Mouse (Mus musculus): ENCODE data around the gene Gm11213. TPM values are rescaled to one million over a fixed set of nuclear protein-coding genes. Genes with fewer than 3 reads are reported as not detected.
A peak's percentile ranks its signal among the peaks of the same experiment; 100 is the strongest.

Gm11213 gene
- not detected for polyA plus RNA-seq (2021)

DNA sequence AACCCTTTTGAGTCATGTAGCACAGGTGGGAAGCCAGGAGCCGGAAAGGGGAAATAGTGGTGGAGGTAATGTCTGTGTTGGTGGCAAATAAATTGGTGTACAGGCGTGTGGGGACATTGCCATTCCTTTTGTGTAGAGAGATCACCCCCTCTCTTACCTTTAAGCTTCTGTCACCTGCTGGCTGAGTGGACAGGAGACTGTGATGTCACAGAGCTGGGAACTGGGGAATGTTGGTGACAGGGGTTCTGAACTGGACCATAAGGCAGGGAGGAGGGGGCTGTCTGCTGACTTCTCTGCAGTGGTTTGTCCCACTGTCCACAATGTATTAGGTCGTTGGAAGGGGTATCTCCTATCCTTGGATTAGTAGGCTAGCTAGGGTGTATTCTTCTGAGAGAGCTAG, at the start of gene Gm11213:
TSS of gene Gm11213 (minus strand) at position 317 of the 400 bp plus-strand sequence.
- no peaks in the 10 kb centered on the region for H3K27me3 ChIP-seq
- no peak for DNase-seq (ENCODE audit: low read depth, low spot score)
- POLR2A ChIA-PET, result no interaction called here

DNA sequence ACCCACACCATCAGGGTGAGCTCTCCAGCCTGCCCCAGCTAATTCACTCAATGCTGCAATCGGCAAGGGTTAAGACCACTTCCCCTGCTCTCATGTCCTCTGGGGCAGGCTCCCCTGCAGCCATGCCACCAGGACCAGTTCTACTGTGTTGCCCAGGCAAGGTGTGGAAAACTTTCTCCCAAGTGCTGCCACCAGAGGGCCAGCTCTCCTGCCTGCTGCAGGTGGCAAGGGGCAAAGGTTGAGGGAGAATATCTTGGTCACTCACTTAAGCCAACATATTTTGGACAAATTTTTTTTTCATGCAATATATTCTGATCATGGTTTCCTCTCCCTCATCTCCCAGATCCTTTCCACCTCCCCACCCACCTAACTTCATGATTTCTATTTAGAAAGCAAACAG, 49.3 kb upstream of the Gm11213 start:
- ATAC-seq (no peak), DNase-seq (ENCODE audit: low read depth, low spot score) (no peak)
- CTCF ChIA-PET, result no interaction called here
- POLR2A ChIA-PET, result no interaction called here
- in situ Hi-C loops (cut with MboI; ENCODE audit: low pct_unique_long_range_greater_than_20kb), result no loop called here
- no peak for TF ChIP-seq CTCF (IDR thresholded peaks at IDR 0.05)
- H3K27me3 ChIP-seq, result no peaks in the 10 kb centered on the region

More for the DNA sequence above, at the start of gene Gm11213:
- in situ Hi-C loops (cut with MboI; ENCODE audit: low pct_unique_long_range_greater_than_20kb), result loop anchor here (5.0 kb wide), 1 partner anchor 93 kb away; no protein-coding TSS in a partner anchor
- CTCF ChIA-PET, result no interaction called here
- no peak for TF ChIP-seq CTCF (IDR thresholded peaks at IDR 0.05)
- no peak for ATAC-seq

DNA sequence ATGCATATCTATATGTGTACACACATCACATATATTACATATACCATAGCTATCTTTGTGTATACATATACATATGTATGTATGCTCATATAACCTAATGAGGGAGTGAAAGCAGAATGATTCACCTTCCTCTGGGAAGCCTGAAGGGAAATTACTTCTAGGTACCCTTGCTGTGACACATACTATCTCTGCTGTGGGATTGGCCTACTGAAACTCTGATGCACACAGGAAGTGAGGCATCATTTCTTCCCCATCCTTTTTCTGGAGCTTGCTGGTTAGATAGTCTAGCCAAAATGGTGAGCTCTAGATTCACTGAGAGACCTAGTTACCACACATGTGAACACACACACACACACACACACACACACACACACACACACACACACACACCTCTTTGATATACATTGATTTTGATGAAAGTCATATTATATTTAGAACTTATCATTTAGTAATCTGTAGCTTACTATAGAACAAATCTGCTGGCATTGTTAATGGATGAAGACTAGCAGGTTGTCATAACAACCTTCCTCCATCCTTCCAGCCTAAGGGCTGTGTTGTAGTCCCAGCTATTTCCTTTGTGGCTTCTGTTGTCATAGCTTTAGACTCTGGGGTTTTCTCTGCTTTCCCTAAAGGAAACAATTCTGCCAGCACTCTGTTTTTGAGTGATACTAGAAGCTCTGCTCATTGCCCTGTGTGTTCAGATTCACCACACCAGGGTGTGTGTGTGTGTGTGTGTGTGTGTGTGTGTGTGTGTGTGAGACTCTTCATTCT, 39.1 kb upstream of the Gm11213 start:
- in situ Hi-C loops (cut with MboI; ENCODE audit: low pct_unique_long_range_greater_than_20kb), result no loop called here
- no peak for TF ChIP-seq CTCF (IDR thresholded peaks at IDR 0.05)
- ChIA-PET POLR2A (interaction anchor here (0.6 kb wide), 1 partner anchor 86 kb away, joined by 5 read pairs; no protein-coding TSS in a partner anchor), CTCF (interaction anchor here (1.4 to 1.6 kb wide), 2 partner anchors 14 to 22 kb away, joined by 4 to 6 read pairs; no protein-coding TSS in a partner anchor)
- no peak for ATAC-seq
- DNase-seq (ENCODE audit: low read depth, low spot score), result no peak
- no peaks in the 10 kb centered on the region for H3K27me3 ChIP-seq

DNA sequence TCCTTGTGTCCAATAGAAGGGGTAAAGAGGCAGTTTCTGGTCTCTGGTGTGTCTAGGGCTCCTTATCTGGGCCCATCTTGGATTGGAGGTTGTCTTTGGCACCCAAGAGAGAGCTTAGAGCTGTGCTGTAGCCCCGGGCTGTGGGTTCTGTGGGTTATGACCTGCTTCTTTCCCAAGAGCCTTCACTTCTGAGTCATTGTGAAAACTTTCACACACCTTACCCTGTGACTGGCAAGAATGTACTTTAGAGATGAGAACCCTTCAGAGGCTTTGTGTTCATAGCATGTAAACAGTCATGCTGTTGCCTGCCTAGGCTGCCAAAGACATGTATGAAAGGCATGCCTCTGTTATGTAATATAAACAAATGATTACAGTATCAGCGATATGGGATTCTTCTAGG, 34.8 kb upstream of the Gm11213 start:
- in situ Hi-C loops (cut with MboI; ENCODE audit: low pct_unique_long_range_greater_than_20kb), result loop anchor here (5.0 kb wide), 1 partner anchor 32 kb away; no protein-coding TSS in a partner anchor
- ATAC-seq (peak; percentile 57), DNase-seq (ENCODE audit: low read depth, low spot score) (peak; percentile 70)
- ChIA-PET CTCF (no interaction called here), POLR2A (no interaction called here)
- no peak for TF ChIP-seq CTCF (IDR thresholded peaks at IDR 0.05)
- H3K27me3 ChIP-seq, result no peaks in the 10 kb centered on the region

DNA sequence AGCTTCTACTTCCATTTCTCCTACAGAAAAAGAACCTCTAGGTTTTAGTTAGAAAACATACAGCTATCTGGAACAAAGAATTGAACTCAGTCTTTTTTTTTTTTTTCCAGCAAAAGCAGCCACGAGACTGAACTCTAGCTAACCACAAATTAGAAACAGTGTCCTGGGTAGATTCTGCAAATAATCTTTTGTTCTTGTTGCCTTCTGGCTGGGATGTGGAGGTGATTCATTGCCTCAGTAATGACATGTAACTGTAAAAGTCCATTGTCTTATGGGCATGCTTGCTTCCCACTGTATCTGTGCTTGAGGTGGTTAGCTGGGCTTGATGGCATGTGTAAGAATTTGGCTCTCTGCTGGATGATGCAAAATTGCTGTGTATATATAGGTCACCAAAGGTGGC, 33.5 kb upstream of the Gm11213 start:
- CTCF ChIA-PET, result no interaction called here
- POLR2A ChIA-PET, result no interaction called here
- no peak for TF ChIP-seq CTCF (IDR thresholded peaks at IDR 0.05)
- ATAC-seq (no peak), DNase-seq (ENCODE audit: low read depth, low spot score) (peak; percentile 54)
- in situ Hi-C loops (cut with MboI; ENCODE audit: low pct_unique_long_range_greater_than_20kb), result loop anchor here (5.0 kb wide), 1 partner anchor 34 kb away; no protein-coding TSS in a partner anchor
- no peaks in the 10 kb centered on the region for H3K27me3 ChIP-seq

DNA sequence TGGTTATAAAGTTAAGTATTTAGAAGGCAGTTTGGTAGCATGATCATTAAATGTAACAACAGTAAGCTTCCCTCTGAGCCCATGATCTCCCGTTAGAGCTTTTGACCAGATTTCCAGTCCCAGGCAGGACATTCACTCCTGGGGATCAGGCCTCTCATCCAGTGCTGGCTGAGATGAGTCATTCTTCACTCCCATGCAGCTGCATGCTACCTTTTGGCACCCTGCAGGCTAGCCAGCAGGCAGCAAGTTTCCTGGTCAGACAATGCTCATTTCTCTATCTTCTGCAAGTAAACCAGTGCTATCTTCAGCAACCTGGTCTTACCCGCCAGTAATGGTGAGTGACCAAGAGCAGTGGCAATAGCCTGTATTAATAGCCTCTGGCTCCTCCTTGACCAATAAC, 28.1 kb upstream of the Gm11213 start:
- in situ Hi-C loops (cut with MboI; ENCODE audit: low pct_unique_long_range_greater_than_20kb), result no loop called here
- TF ChIP-seq CTCF (IDR thresholded peaks at IDR 0.05), result no peak
- DNase-seq (ENCODE audit: low read depth, low spot score), result no peak
- ChIA-PET POLR2A (no interaction called here), CTCF (interaction anchor here (1.4 kb wide), 1 partner anchor 12 kb away, joined by 3 read pairs; no protein-coding TSS in a partner anchor)
- ATAC-seq, result no peak
- H3K27me3 ChIP-seq, result no peaks in the 10 kb centered on the region

DNA sequence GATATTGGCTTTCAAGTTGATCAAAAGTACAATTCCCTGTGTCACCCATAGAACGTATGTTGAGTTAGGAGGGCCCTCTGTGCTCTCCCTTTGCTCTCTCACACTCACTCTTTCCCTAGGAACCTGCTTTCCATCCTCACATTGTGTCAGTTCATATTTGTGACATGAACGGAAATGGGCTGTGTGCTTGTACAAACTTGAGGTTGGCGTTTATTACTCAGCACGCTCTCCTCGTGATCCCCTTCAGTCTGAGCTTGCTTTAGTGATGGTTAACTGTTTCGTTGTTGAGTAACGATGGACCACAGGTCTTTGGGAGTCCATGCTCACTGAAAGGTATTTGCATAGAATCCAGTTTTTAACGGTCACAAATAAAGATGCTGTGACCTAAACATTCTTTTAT, 22.1 kb upstream of the Gm11213 start:
- TF ChIP-seq CTCF (IDR thresholded peaks at IDR 0.05), result no peak
- POLR2A ChIA-PET, result no interaction called here
- no peak for DNase-seq (ENCODE audit: low read depth, low spot score)
- H3K27me3 ChIP-seq, result no peaks in the 10 kb centered on the region
- in situ Hi-C loops (cut with MboI; ENCODE audit: low pct_unique_long_range_greater_than_20kb), result loop anchor here (5.0 to 10.0 kb wide), 2 partner anchors 320 to 868 kb away; no protein-coding TSS in a partner anchor
- no peak for ATAC-seq
- CTCF ChIA-PET, result no interaction called here

DNA sequence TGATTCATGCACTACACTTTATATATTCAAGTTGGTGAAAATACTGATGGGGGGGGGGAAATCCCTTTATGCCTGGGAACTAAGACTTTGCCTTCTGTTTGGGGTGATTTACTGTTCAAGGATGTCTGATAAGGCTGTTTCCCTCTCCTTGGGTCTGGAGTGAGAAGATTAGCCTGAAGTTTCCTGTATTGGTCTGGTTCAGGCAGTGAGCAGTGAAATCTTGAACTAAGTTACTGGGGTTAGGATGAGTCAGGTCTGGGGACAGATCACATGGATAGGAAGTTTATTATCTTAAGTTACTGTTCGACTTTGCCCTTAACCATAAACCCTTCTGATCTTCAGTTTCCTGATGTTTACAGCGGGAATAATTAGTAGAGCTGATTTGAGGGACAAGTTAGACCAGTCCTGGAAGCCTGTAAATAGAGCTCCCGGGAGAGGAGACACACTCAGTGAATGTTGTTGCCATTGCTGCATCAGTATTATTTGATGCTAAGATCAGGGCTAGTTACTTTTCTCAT, 20.6 kb upstream of the Gm11213 start:
- in situ Hi-C loops (cut with MboI; ENCODE audit: low pct_unique_long_range_greater_than_20kb), result loop anchor here (5.0 to 10.0 kb wide), 2 partner anchors 322 to 869 kb away; no protein-coding TSS in a partner anchor
- ATAC-seq (no peak), DNase-seq (ENCODE audit: low read depth, low spot score) (no peak)
- CTCF ChIA-PET, result interaction anchor here (0.8 kb wide), 1 partner anchor 221 kb away, joined by 3 read pairs; no protein-coding TSS in a partner anchor
- POLR2A ChIA-PET, result no interaction called here
- no peaks in the 10 kb centered on the region for H3K27me3 ChIP-seq
- no peak for TF ChIP-seq CTCF (IDR thresholded peaks at IDR 0.05)

DNA sequence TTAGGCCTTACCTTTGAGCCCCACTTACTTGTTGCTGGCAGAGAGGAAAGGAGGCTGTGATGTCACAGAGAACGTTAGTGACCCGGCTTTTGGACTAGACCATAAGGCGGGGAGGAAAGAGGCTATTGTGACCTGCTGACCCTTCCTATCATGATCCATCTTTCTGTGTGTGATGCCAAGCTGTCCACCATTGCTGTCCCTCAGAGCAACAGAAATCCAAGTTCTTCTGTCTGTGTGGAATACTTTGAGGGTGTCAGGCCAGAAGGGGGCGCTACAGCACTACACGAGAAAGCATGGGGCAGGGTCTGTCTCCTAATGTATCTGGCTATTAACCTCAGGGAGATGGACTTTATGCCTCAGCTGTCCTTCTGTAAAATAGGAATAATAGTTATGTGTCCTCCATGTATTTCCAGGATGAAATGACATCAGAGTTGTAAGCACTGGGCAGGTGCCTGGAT, 17.3 kb upstream of the Gm11213 start, which contains the start of gene Tex48:
TSS of gene Tex48 (minus strand) at position 51 of the 458 bp plus-strand sequence.
- TF ChIP-seq CTCF (IDR thresholded peaks at IDR 0.05), result peak; percentile 60
- no peak for DNase-seq (ENCODE audit: low read depth, low spot score)
- H3K27me3 ChIP-seq, result no peaks in the 10 kb centered on the region
- ATAC-seq, result no peak
- CTCF ChIA-PET, result interaction anchor here (1.2 to 1.9 kb wide), 6 partner anchors 8 to 218 kb away, joined by 3 to 6 read pairs (median 4); no protein-coding TSS in a partner anchor
- POLR2A ChIA-PET, result no interaction called here
- in situ Hi-C loops (cut with MboI; ENCODE audit: low pct_unique_long_range_greater_than_20kb), result loop anchor here (5.0 to 10.0 kb wide), 2 partner anchors 220 to 872 kb away; no protein-coding TSS in a partner anchor

DNA sequence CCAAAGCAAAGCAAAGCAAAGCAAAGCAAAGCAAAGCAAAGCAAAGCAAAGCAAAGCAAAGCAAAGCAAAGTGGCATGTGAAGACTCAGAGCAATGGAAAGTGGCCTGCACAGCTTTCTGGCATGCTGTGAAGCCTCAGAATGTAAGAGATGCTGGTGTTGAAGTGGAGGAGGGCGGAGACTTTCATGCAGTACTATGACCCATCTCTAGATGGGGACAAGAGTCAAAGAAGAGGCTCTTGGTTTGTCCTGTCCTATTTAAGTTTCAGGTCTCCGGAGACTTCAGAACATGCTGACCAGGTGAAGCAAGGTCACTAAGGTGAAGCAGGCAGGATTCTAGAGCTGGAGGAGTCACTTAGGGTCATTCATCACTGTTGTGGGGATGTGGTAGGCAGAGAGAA, 16.8 kb upstream of the Gm11213 start:
- ATAC-seq (no peak), DNase-seq (ENCODE audit: low read depth, low spot score) (no peak)
- TF ChIP-seq CTCF (IDR thresholded peaks at IDR 0.05), result peak; percentile 41
- in situ Hi-C loops (cut with MboI; ENCODE audit: low pct_unique_long_range_greater_than_20kb), result loop anchor here (5.0 to 10.0 kb wide), 2 partner anchors 220 to 873 kb away; no protein-coding TSS in a partner anchor
- H3K27me3 ChIP-seq, result no peaks in the 10 kb centered on the region
- POLR2A ChIA-PET, result no interaction called here
- CTCF ChIA-PET, result interaction anchor here (0.7 to 1.9 kb wide), 6 partner anchors 9 to 219 kb away, joined by 3 to 6 read pairs (median 4); no protein-coding TSS in a partner anchor

DNA sequence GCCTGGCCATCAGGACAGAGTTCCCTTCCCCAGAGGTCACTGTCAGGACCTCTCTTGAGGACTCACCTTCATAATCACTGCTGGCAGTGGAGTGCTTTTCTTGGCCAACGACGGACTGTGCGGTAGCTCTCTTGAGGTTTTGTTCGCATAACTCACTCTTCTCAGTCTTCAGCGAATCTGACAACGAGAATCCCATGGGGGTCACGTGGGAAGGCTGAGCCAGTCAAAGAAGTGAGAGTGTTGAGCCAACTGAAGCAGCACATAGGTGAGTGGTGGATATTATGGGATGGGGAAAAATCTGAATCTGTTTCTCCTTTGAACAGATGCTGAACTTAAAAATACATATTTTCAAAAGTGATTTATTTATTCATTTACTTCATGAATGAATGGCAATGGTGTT, 3.3 kb upstream of the Gm11213 start:
- POLR2A ChIA-PET, result no interaction called here
- no peak for TF ChIP-seq CTCF (IDR thresholded peaks at IDR 0.05)
- ATAC-seq, result no peak
- H3K27me3 ChIP-seq, result no peaks in the 10 kb centered on the region
- in situ Hi-C loops (cut with MboI; ENCODE audit: low pct_unique_long_range_greater_than_20kb), result no loop called here
- no peak for DNase-seq (ENCODE audit: low read depth, low spot score)
- CTCF ChIA-PET, result no interaction called here
